Mouse (Mus musculus) megakaryocyte, embryonic 14.5 days (primary cell): ENCODE data around the gene Gm21969.

ENCODE experiments used
- FLI1 ChIP-seq: IDR thresholded peaks from 2 replicates; pipeline ENCODE4 v1.6.1; 2012; ENCODE audit warnings: low read length, inconsistent platforms, mixed read lengths
- GATA1 ChIP-seq: IDR thresholded peaks from 3 replicates; pipeline ENCODE4 v1.6.1; 2012; ENCODE audit warnings: mixed read lengths, low read length, inconsistent platforms, borderline replicate concordance

- TF ChIP-seq GATA1, result no peak
- no peak for TF ChIP-seq FLI1
Measured at GRCm38 (mm10) chr4:139653238-139653637, 50.3 kb downstream of the Gm21969 start, which contains the start of gene Tas1r2.
